Mouse (Mus musculus): ENCODE measurements around the gene Gm28047.

The Gm28047 gene

GRCm38 (mm10) chr15:102499370-102499769 lies 125.5 kb downstream of the Gm28047 start:
- no peak for DNase-seq (ENCODE audit: low spot score)

DNA sequence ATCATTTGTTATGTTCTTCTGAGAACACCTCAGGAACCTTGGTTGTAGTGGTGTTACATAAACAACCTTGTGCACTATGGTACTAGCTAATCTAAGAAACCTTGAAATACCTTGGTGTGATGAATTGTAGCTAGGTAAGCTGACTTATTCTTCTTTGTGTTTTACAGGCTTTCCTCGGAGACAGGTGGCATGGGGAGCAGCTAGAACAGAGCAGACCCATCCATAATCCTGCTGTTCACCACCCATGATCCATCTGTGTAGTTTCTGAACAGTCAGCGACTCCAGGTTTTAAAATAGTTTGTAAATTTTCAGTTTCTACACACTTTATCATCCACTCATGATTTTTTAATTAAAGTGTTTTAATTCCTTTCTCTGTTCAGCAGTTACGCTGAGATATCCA lies 126.5 kb downstream of the Gm28047 start:
- no peak for DNase-seq (ENCODE audit: low spot score)

DNA sequence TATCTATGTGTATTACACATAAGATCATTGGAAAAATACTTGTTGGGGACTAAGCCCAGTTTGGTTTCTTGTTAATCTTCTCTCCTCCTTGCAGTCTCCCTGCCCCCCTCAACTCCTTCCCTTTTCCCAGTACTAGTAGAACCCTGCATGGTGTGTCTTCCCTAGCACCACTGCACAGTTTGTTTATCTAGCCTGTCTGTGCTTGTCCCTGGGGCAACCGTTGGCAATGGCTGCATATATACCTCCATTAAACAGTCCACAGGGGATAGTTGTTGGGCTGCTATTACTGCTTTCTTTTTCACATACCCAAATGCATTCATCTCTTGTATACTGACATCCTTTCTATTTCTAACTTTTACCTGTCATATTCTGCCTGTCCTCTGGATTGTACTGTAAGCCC lies 137.2 kb downstream of the Gm28047 start:
- DNase-seq (ENCODE audit: low spot score) = no peak

GRCm38 (mm10) chr15:102485853-102486252 lies 139.0 kb downstream of the Gm28047 start:
- no peak for DNase-seq (ENCODE audit: low spot score)

DNA sequence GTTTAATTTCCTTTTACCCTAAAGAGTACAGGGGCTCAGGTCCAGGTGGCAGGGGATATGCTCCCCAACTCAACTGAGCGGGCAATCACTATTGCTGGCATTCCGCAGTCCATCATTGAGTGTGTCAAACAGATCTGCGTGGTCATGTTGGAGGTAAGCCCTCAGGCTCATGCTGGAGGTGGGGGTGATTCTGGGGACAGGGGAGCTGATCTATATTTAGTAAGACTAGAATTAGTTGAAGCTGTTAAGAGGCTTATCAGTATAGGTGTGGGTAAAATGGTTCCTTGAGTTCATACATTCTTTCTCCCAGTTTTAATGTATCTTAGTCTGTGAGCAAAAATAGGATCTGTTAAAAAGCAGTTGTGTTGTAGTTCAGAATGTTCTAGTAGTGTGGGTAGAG lies 141.7 kb downstream of the Gm28047 start:
- DNase-seq (ENCODE audit: low spot score) = no peak

- no peak for DNase-seq (ENCODE audit: low spot score)
Observed at GRCm38 (mm10) chr15:102474520-102474919, 150.3 kb downstream of the Gm28047 start.
